Mouse (Mus musculus) ES-Bruce4 (cell line): ENCODE measurements around the gene Tbcel. TPM values are rescaled to one million over a fixed set of nuclear protein-coding genes. Genes with fewer than 3 reads are reported as not detected.

Experiments used
- H3K27ac ChIP-seq: 2 replicates; pipeline ENCODE4 v1.5.1; 2012; ENCODE audit warnings: low read length, inconsistent platforms; ENCODE audit not compliant: insufficient read depth
- H3K27me3 ChIP-seq: 2 replicates; pipeline ENCODE4 v1.6.1; 2012; ENCODE audit warnings: mild to moderate bottlenecking, low read length, inconsistent platforms; ENCODE audit not compliant: control insufficient read depth, poor library complexity, insufficient read depth, severe bottlenecking
- H3K36me3 ChIP-seq: 2 replicates; pipeline ENCODE4 v1.6.1; 2012; ENCODE audit warnings: inconsistent platforms, mild to moderate bottlenecking, low read length, moderate library complexity; ENCODE audit not compliant: control insufficient read depth, poor library complexity, insufficient read depth, severe bottlenecking
- H3K4me1 ChIP-seq: one replicate; pipeline ENCODE4 v1.8.1; 2011; ENCODE audit warnings: low read length; ENCODE audit not compliant: control insufficient read depth, insufficient read depth
- H3K4me3 ChIP-seq: 2 replicates; pipeline ENCODE4 v1.5.1; 2011; ENCODE audit warnings: low read depth, mild to moderate bottlenecking, low read length
- H3K9ac ChIP-seq: 2 replicates; pipeline ENCODE4 v1.6.1; 2012; ENCODE audit warnings: low read depth, mild to moderate bottlenecking, inconsistent platforms; ENCODE audit not compliant: poor library complexity, severe bottlenecking
- H3K9me3 ChIP-seq: replicated peaks from 2 replicates; pipeline ENCODE4 v1.6.1; 2012; ENCODE audit warnings: mild to moderate bottlenecking, low read length, inconsistent platforms; ENCODE audit not compliant: control insufficient read depth, poor library complexity, insufficient read depth, severe bottlenecking
- CTCF ChIP-seq: IDR thresholded peaks from one replicate; pipeline ENCODE4 v1.8.1; 2011; ENCODE audit warnings: low read depth, low read length
- EP300 ChIP-seq: IDR thresholded peaks from 2 replicates; pipeline ENCODE4 v1.6.1; 2011; ENCODE audit warnings: low read depth, low read length; ENCODE audit not compliant: insufficient read depth
- POLR2A ChIP-seq: IDR thresholded peaks from one replicate; pipeline ENCODE4 v1.8.1; 2011; ENCODE audit warnings: low read length; ENCODE audit not compliant: insufficient read depth
- polyA plus RNA-seq: library from polyadenylated mRNA; stranded (reverse); fragments of >200 nt; gene quantifications from 2 replicates; pipeline ENCODE4 v1.2.4, GENCODE M21; 2011; ENCODE audit warnings: low read depth; ENCODE audit not compliant: missing spikeins, insufficient read depth, insufficient read length

Gene Tbcel
- polyA plus RNA-seq, 1 experiment: 27.1 TPM

DNA sequence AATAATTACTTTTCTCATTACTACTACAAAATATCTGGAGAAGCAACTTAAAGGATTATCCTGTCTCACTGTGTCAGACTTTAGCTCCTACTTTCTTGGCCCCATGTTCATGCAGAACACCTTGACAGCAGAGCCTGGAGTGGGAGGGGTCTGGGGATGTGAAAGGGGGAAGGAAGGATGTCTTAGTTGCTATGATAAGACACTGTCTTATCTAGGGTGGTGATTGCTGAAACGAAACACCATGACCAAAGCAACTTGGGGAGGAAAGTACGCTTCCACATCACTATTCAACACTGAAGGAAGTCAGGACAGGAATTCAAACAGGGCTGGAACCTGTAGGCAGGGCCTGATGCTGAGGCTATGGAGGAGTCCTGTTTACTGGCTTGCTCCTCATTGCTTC is 11.3 kb downstream of the Tbcel start:
- TF ChIP-seq CTCF (no peak), POLR2A (no peak), EP300 (no peak)
- Histone ChIP-seq H3K4me3 (no peak overlapping the region), H3K9ac (no peak overlapping the region), H3K9me3 (no peaks in the 10 kb centered on the region), H3K27ac (no peak overlapping the region), H3K4me1 (no peaks in the 10 kb centered on the region), H3K27me3 (no peaks in the 10 kb centered on the region), H3K36me3 (no peaks in the 10 kb centered on the region)

- Histone ChIP-seq H3K27me3 (no peaks in the 10 kb centered on the region), H3K4me3 (no peak overlapping the region), H3K36me3 (no peaks in the 10 kb centered on the region), H3K27ac (no peak overlapping the region), H3K4me1 (no peaks in the 10 kb centered on the region), H3K9ac (no peak overlapping the region), H3K9me3 (no peaks in the 10 kb centered on the region)
- no peak for TF ChIP-seq POLR2A
- no peak for TF ChIP-seq CTCF
- no peak for TF ChIP-seq EP300
These were observed 15.8 kb downstream of the Tbcel start for GRCm38 (mm10) chr9:42491780-42492179.

DNA sequence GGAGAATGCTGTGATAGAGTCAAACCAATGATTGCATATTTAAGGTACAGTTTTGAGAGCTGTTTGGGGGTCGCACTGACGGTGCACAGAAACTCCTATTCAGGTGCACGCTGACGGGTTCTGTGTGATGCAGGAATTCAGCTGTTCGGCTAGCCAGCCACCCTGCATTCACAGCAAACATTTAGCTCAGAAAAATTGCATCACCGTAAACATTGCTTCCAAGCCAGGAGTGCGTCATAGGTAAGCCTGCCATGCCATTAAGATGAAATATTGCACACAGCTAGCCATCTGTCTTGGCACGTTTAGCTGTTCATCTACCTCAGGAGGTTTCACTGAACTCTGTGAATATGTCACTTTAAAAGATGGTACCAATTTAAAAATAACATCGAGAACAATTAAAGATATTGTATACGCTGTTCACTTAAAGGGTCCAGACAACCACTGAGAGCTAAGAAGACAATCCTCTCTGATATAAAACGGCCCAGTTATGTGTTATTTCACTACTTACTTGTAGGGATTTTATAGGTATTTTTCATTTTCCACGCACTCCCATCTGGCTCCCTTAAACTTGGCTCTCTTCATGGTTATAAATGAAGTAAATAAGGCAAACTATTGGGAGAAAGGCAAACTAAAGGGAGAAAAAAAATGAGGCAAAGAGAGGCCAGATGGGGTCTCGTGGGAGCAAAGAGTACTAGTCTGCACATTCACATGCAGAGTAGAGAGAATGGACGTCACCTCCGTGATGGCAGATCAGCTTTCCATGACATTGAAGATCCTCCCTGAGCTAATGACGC is 16.8 kb downstream of the Tbcel start:
- Histone ChIP-seq H3K27ac (no peak overlapping the region), H3K27me3 (no peaks in the 10 kb centered on the region), H3K4me3 (no peak overlapping the region), H3K9ac (no peak overlapping the region), H3K9me3 (no peaks in the 10 kb centered on the region), H3K36me3 (no peaks in the 10 kb centered on the region), H3K4me1 (no peaks in the 10 kb centered on the region)
- no peak for TF ChIP-seq CTCF
- no peak for TF ChIP-seq POLR2A

GRCm38 (mm10) chr9:42488071-42488470 is 19.5 kb downstream of the Tbcel start:
- no peak for TF ChIP-seq CTCF
- no peak for TF ChIP-seq POLR2A
- TF ChIP-seq EP300: no peak
- Histone ChIP-seq H3K27ac (no peak overlapping the region), H3K36me3 (no peaks in the 10 kb centered on the region), H3K27me3 (no peaks in the 10 kb centered on the region), H3K4me1 (no peaks in the 10 kb centered on the region), H3K9ac (no peak overlapping the region), H3K9me3 (no peaks in the 10 kb centered on the region), H3K4me3 (no peak overlapping the region)

GRCm38 (mm10) chr9:42486913-42487312 is 20.7 kb downstream of the Tbcel start:
- H3K27ac ChIP-seq: no peak overlapping the region
- H3K9ac ChIP-seq: no peak overlapping the region
- H3K4me1 ChIP-seq: no peaks in the 10 kb centered on the region
- H3K27me3 ChIP-seq: no peaks in the 10 kb centered on the region
- H3K9me3 ChIP-seq: no peaks in the 10 kb centered on the region
- no peak overlapping the region for H3K4me3 ChIP-seq
- H3K36me3 ChIP-seq: no peaks in the 10 kb centered on the region
- TF ChIP-seq CTCF: no peak
- no peak for TF ChIP-seq POLR2A
- no peak for TF ChIP-seq EP300

- Histone ChIP-seq H3K36me3 (no peaks in the 10 kb centered on the region), H3K27ac (no peak overlapping the region), H3K9ac (no peak overlapping the region), H3K27me3 (no peaks in the 10 kb centered on the region), H3K9me3 (no peaks in the 10 kb centered on the region), H3K4me1 (no peaks in the 10 kb centered on the region), H3K4me3 (no peak overlapping the region)
- no peak for TF ChIP-seq EP300
- no peak for TF ChIP-seq CTCF
- no peak for TF ChIP-seq POLR2A
These were observed 22.9 kb downstream of the Tbcel start for GRCm38 (mm10) chr9:42484667-42485066.
